Mouse (Mus musculus) gastrocnemius, postnatal 14 days (tissue): ENCODE measurements around the gene Hmx1. TPM values are rescaled to one million over a fixed set of nuclear protein-coding genes. Genes with fewer than 3 reads are reported as not detected.

Experiments used
- DNase-seq: peaks from one replicate; pipeline ENCODE4 v3.0.0; 2021; ENCODE audit warnings: mixed read lengths
- intact Hi-C: fragments of 180-260 bp; cut with DNase I; formaldehyde crosslinking; loops from one replicate; pipeline ENCODE4 v1.15.1; 2025; ENCODE audit warnings: low total_unique reads
- total RNA-seq, 2 experiments: library from RNA; stranded (reverse); gene quantifications; 2 replicates each; pipeline ENCODE4 v1.2.3; 2021

Hmx1 gene
- total RNA-seq, 2 experiments from 2014 or later = not detected

DNA sequence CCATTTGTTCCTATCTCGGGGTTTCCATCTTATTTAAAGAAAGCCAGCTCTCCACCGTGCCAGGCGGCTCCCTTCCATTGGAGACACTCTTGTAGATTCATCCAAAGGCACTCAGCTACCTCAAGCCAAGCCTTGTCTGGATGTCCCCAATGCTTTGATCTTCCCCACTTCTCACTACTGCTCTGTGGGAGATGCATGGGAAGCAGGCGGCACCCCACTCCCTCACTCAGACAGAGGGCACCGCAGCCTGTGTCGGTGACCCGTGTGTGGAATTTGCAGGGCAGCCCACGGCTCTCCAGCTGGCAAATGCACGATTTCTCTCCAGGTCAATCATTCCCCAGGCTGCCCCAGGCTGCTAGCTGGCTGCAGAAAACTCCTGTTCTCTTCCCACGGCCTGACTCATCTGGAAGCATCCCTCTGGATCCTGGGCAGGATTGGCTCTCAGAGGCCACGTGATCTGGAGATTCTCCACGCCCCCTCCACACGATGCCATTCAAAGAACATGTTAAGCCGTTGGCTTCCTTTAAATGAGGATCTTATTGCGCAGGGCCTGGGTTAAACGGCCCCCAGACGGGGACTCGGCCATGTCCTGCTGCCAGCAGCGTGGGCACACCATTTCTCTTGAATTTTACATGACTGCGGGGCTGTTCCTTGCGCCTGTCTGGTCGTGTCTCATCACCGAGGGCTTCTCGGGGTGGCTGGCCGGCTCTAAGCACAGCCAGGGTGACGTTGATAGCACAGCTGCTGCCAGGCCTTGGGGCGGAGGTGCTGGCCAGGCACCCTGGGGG lies 58.9 kb downstream of the Hmx1 start:
- peak; percentile 49 for DNase-seq
- intact Hi-C loops = no loop called here

Other genes starting within 250 kb of the Hmx1 start
- gene Adra2c, start 110.8 kb upstream of the Hmx1 start, total RNA-seq = under 1 TPM; 0.24 to 0.37 TPM
- gene Cpz, start 136.6 kb downstream of the Hmx1 start, total RNA-seq = 10 to 100 TPM; 12.5 to 14.5 TPM
- 1 to 10 TPM; 1.5 to 1.8 TPM for gene Trmt44, start 186.0 kb downstream of the Hmx1 start, total RNA-seq
- gene Acox3, start 193.9 kb downstream of the Hmx1 start, total RNA-seq = 10 to 100 TPM; 12.0 to 12.9 TPM